Mouse (Mus musculus): ENCODE results near the gene Vegfc. TPM values are rescaled to one million over a fixed set of nuclear protein-coding genes. Genes with fewer than 3 reads are reported as not detected.

Gene Vegfc
- 20.4 TPM for polyA plus RNA-seq (2012; fragmentation: generic; extraction: Trizol)
- long read RNA-seq, experiment 1, partial matches to known transcripts: 1 of 6 reads
- long read RNA-seq, experiment 1, other reads (novel, unspliced or antisense): 2 of 6 reads
- long read RNA-seq, experiment 2, transcript Vegfc-201 (7 exons, 2,449 nt): major isoform, 15 of 15 reads
- long read RNA-seq, experiment 2, partial matches to known transcripts: 0 of 15 reads
- long read RNA-seq, experiment 2, other reads (novel, unspliced or antisense): 0 of 15 reads

DNA sequence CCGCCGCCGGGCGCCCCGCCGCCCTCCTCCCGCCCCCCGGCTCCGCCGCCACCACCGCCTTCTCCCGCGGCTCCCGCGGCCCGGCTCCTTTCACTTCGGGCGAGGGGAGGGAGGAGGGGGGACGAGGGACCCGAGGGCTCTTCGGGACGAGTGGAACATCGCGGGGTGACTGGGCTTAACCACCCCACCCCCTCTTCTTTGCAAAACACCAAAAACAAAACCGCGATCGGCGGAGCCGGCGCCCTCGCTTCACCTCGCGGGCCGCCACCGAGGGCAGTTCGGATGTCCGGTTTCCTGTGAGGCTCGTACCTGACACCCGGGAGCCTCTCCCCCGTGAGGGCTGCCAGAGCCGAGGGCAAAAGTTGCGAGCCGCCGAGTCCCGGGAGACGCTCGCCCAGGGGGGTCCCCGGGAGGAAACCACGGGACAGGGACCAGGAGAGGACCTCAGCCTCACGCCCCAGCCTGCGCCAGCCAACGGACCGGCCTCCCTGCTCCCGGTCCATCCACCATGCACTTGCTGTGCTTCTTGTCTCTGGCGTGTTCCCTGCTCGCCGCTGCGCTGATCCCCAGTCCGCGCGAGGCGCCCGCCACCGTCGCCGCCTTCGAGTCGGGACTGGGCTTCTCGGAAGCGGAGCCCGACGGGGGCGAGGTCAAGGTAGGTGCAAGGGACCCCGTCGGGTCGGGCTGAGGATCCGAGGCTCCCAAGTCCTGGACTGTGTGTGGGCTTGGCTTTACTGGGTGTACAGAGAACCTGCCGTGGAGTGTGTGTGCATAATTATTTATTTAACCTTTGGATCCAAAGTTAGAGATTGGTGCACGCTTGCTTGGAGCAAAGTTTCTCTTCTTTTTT lies at the start of gene Vegfc:
Gene Vegfc, plus strand, starts transcription at position 336 of the 850 bp plus-strand sequence.
- Histone ChIP-seq H3K79me2 (ENCODE audit: control insufficient read depth, insufficient read depth) (peaks cover 54% of the 10 kb centered on the region), H3K4me3 (ENCODE audit: insufficient read depth, poor library complexity, severe bottlenecking) (peak within 1 kb of the TSS; percentile 67), H3K79me3 (ENCODE audit: low read depth) (peaks cover 40% of the 10 kb centered on the region), H3K27me3 (ENCODE audit: control insufficient read depth, insufficient read depth, insufficient read length) (no peaks in the 10 kb centered on the region), H3K36me3 (ENCODE audit: control insufficient read depth, insufficient read depth) (no peaks in the 10 kb centered on the region), H3ac (ENCODE audit: control insufficient read depth, insufficient read length, low read depth) (peak within 1 kb of the TSS; percentile 100)
- TF ChIP-seq MYOD1 (IDR thresholded peaks at IDR 0.05; ENCODE audit: control insufficient read depth, insufficient read length, low read depth) (no peak), USF1 (IDR thresholded peaks at IDR 0.05; ENCODE audit: low read depth) (no peak), CTCF (IDR thresholded peaks at IDR 0.05; ENCODE audit: control insufficient read depth, insufficient read depth, insufficient read length) (no peak), MAX (IDR thresholded peaks at IDR 0.05) (no peak), FOSL1 (IDR thresholded peaks at IDR 0.05; ENCODE audit: insufficient read depth, low read length, poor library complexity, severe bottlenecking) (no peak), CEBPB (IDR thresholded peaks at IDR 0.05; ENCODE audit: low read depth) (no peak)

GRCm38 (mm10) chr8:54034584-54034983 lies 42.8 kb upstream of the Vegfc start:
- Histone ChIP-seq H3ac (ENCODE audit: control insufficient read depth, insufficient read length, low read depth) (no peak overlapping the region), H3K27me3 (ENCODE audit: control insufficient read depth, insufficient read depth, insufficient read length) (no peaks in the 10 kb centered on the region), H3K79me3 (ENCODE audit: low read depth) (no peaks in the 10 kb centered on the region), H3K4me3 (ENCODE audit: insufficient read depth, poor library complexity, severe bottlenecking) (no peak overlapping the region), H3K36me3 (ENCODE audit: control insufficient read depth, insufficient read depth) (no peaks in the 10 kb centered on the region), H3K79me2 (ENCODE audit: control insufficient read depth, insufficient read depth) (no peaks in the 10 kb centered on the region)
- TF ChIP-seq FOSL1 (IDR thresholded peaks at IDR 0.05; ENCODE audit: insufficient read depth, low read length, poor library complexity, severe bottlenecking): no peak
- TF ChIP-seq MYOG (IDR thresholded peaks at IDR 0.05; ENCODE audit: control insufficient read depth, extremely low read depth, insufficient read length): no peak
- TF ChIP-seq CTCF (IDR thresholded peaks at IDR 0.05; ENCODE audit: control insufficient read depth, insufficient read depth, insufficient read length): no peak
- no peak for TF ChIP-seq MYOD1 (IDR thresholded peaks at IDR 0.05; ENCODE audit: control insufficient read depth, insufficient read length, low read depth)
- no peak for TF ChIP-seq CEBPB (IDR thresholded peaks at IDR 0.05; ENCODE audit: low read depth)
- TF ChIP-seq MAX (IDR thresholded peaks at IDR 0.05): no peak
- no peak for TF ChIP-seq USF1 (IDR thresholded peaks at IDR 0.05; ENCODE audit: low read depth)

DNA sequence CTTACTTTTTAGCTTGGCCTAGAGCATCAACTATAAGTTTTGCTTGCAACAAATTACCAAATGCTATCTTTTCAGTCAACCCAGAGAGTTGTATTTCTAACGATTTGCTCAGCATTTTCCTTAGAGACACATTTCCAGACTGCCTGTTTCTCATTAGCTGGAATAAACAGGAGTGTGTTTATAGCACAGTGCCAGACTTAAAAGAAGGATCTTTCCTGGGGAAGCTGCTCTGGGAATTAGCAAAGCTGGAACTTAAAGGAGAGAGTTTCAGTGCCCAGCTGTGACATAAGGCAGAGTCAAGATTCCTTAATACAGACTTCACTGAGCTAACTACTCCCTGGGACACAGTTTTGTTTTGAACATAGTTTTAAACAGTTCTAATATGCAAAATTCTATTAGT lies 34.8 kb upstream of the Vegfc start:
- H3K79me2 ChIP-seq (ENCODE audit: control insufficient read depth, insufficient read depth): no peaks in the 10 kb centered on the region
- H3K79me3 ChIP-seq (ENCODE audit: low read depth): no peaks in the 10 kb centered on the region
- no peaks in the 10 kb centered on the region for H3K36me3 ChIP-seq (ENCODE audit: control insufficient read depth, insufficient read depth)
- no peak overlapping the region for H3ac ChIP-seq (ENCODE audit: control insufficient read depth, insufficient read length, low read depth)
- no peak for TF ChIP-seq MAX (IDR thresholded peaks at IDR 0.05)
- H3K27me3 ChIP-seq (ENCODE audit: control insufficient read depth, insufficient read depth, insufficient read length): no peaks in the 10 kb centered on the region
- no peak overlapping the region for H3K4me3 ChIP-seq (ENCODE audit: insufficient read depth, poor library complexity, severe bottlenecking)

DNA sequence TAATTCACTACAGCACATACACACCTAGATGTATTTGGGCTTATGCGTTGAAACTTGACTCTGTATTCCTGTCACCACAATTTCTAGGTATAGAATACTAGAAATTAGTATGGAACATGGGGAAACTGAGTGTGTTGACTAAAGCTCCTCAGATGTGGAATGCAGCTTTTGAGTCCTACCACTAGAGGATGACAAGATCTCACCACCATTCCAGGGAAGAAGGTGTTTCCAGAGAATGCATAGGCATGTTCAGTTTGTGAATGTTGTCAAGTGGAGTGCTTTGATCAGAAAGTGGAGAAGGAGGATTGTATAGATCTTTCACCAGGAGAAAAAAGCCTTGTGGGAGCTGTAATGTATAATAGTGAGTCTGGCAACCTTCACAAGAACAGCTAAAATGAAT lies 33.9 kb upstream of the Vegfc start:
- H3K36me3 ChIP-seq (ENCODE audit: control insufficient read depth, insufficient read depth): no peaks in the 10 kb centered on the region
- H3K79me2 ChIP-seq (ENCODE audit: control insufficient read depth, insufficient read depth): no peaks in the 10 kb centered on the region
- no peak for TF ChIP-seq MYOG (IDR thresholded peaks at IDR 0.05; ENCODE audit: control insufficient read depth, extremely low read depth, insufficient read length)
- H3K79me3 ChIP-seq (ENCODE audit: low read depth): no peaks in the 10 kb centered on the region
- H3K27me3 ChIP-seq (ENCODE audit: control insufficient read depth, insufficient read depth, insufficient read length): no peaks in the 10 kb centered on the region
- no peak overlapping the region for H3ac ChIP-seq (ENCODE audit: control insufficient read depth, insufficient read length, low read depth)
- H3K4me3 ChIP-seq (ENCODE audit: insufficient read depth, poor library complexity, severe bottlenecking): no peak overlapping the region

DNA sequence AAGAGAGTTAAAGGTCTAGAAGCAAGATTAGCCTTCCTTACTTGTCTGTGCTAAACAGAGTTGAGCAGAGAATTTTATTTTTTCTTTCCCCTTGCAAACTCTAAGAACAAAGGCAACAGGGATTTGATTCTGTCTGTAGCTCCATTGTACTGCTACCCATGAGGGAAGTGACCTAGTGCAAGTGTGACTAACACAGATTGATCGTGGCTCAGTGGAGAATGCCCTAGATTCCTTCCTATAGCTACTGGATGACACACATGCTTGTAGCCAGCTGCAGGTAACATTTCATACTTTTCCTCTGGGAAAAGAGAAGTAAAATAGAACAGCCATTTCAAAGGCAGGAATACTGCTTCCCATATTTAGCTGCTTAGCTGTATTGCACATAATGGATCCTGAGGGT lies 24.2 kb upstream of the Vegfc start:
- no peaks in the 10 kb centered on the region for H3K79me2 ChIP-seq (ENCODE audit: control insufficient read depth, insufficient read depth)
- H3K79me3 ChIP-seq (ENCODE audit: low read depth): no peaks in the 10 kb centered on the region
- no peaks in the 10 kb centered on the region for H3K27me3 ChIP-seq (ENCODE audit: control insufficient read depth, insufficient read depth, insufficient read length)
- no peaks in the 10 kb centered on the region for H3K36me3 ChIP-seq (ENCODE audit: control insufficient read depth, insufficient read depth)
- no peak for TF ChIP-seq CTCF (IDR thresholded peaks at IDR 0.05; ENCODE audit: control insufficient read depth, insufficient read depth, insufficient read length)
- no peak for TF ChIP-seq FOSL1 (IDR thresholded peaks at IDR 0.05; ENCODE audit: insufficient read depth, low read length, poor library complexity, severe bottlenecking)
- TF ChIP-seq USF1 (IDR thresholded peaks at IDR 0.05; ENCODE audit: low read depth): no peak
- no peak for TF ChIP-seq MAX (IDR thresholded peaks at IDR 0.05)
- no peak overlapping the region for H3K4me3 ChIP-seq (ENCODE audit: insufficient read depth, poor library complexity, severe bottlenecking)
- H3ac ChIP-seq (ENCODE audit: control insufficient read depth, insufficient read length, low read depth): no peak overlapping the region

DNA sequence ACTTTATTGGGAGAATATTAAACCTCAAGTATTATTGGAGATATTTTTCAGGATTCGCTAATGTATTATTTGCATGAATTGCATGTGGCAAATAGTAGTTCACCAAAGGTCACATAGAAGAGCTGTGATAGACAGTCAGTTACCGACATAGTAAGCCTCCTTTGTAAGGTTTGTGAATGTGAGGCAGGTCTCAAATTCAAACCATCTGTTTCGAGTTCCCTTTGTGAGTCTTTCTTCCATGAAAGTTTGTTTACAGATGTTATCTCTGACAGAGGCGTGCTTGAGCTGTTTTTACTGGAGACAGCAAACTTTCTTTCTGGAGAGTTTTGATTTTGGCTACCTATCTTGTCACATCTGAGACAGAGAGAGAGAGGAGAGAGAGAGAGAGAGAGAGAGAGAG lies 11.9 kb upstream of the Vegfc start:
- H3K79me2 ChIP-seq (ENCODE audit: control insufficient read depth, insufficient read depth): no peaks in the 10 kb centered on the region
- TF ChIP-seq CTCF (IDR thresholded peaks at IDR 0.05; ENCODE audit: control insufficient read depth, insufficient read depth, insufficient read length) (no peak), FOSL1 (IDR thresholded peaks at IDR 0.05; ENCODE audit: insufficient read depth, low read length, poor library complexity, severe bottlenecking) (no peak)
- H3K4me3 ChIP-seq (ENCODE audit: insufficient read depth, poor library complexity, severe bottlenecking): no peak overlapping the region

More for the DNA sequence above, 11.9 kb upstream of the Vegfc start:
- H3K36me3 ChIP-seq (ENCODE audit: control insufficient read depth, insufficient read depth): no peaks in the 10 kb centered on the region
- H3ac ChIP-seq (ENCODE audit: control insufficient read depth, insufficient read length, low read depth): no peak overlapping the region
- H3K27me3 ChIP-seq (ENCODE audit: control insufficient read depth, insufficient read depth, insufficient read length): no peaks in the 10 kb centered on the region
- no peaks in the 10 kb centered on the region for H3K79me3 ChIP-seq (ENCODE audit: low read depth)
